Mouse (Mus musculus) skeletal muscle tissue, postnatal 0 days (tissue): ENCODE results near the gene Rbm43. TPM values are rescaled to one million over a fixed set of nuclear protein-coding genes. Genes with fewer than 3 reads are reported as not detected.

Experiments used
- polyA plus RNA-seq: library from polyadenylated mRNA; unstranded; fragments of >200 nt; fragmentation: Nextera tagmentation; extraction: Ambion mirVana; gene quantifications from 2 replicates; pipeline ENCODE4 v1.2.1, GENCODE M21; 2015

The Rbm43 gene
- 4.3 and 6.2 TPM in 2 replicates for polyA plus RNA-seq

GRCm38 (mm10) chr2:51934574-51935334 is at the start of gene Rbm43:
TSS of gene Rbm43 (minus strand) at chr2:51935163.

GRCm38 (mm10) chr2:51973410-51973968 is 38.5 kb upstream of the Rbm43 start, which contains the start of gene Nmi:
TSS of gene Nmi (minus strand) at chr2:51973494.

Other genes with a start within 250 kb of the Rbm43 start
- gene Nmi, start 38.3 kb upstream of the Rbm43 start, polyA plus RNA-seq, result 12.2 and 18.4 TPM in 2 replicates
- 21.7 and 31.9 TPM in 2 replicates for gene Tnfaip6, start 102.8 kb upstream of the Rbm43 start, polyA plus RNA-seq
- gene Rif1, start 137.7 kb upstream of the Rbm43 start, polyA plus RNA-seq, result 7.2 and 8.2 TPM in 2 replicates